Mouse (Mus musculus) heart, embryonic 16.5 days (tissue): Measurements from ENCODE around the gene Shisa7. TPM values are rescaled to one million over a fixed set of nuclear protein-coding genes. Genes with fewer than 3 reads are reported as not detected.
"Not testable (repeated sequence)": the region's sequence is repeated elsewhere in the genome, so short reads cannot be mapped to it uniquely, and the experiment has no call there.

Experiments used
- ATAC-seq: fragments of 200-750 bp; cut with Nextera tagmentation; replicated peaks from 2 replicates; pipeline ENCODE4 v1.8.0; 2017; ENCODE audit warnings: moderate number of reproducible peaks; ENCODE audit not compliant: insufficient read depth, low FRiP score; ENCODE audit errors: extremely low read depth
- H3K27ac ChIP-seq: fragments of 300-500 bp; sonication (generic); 2 replicates; pipeline ENCODE4 v1.5.1; 2014; ENCODE audit warnings: mild to moderate bottlenecking, low read length, control low read depth, moderate library complexity
- H3K27me3 ChIP-seq: fragments of 300-500 bp; sonication (generic); 2 replicates; pipeline ENCODE4 v1.6.1; 2014; ENCODE audit warnings: low read length, mixed read lengths; ENCODE audit not compliant: control insufficient read depth, insufficient read depth
- H3K36me3 ChIP-seq: fragments of 300-500 bp; sonication (generic); 2 replicates; pipeline ENCODE4 v1.6.1; 2014; ENCODE audit not compliant: control insufficient read depth, insufficient read depth
- H3K4me1 ChIP-seq: fragments of 300-500 bp; sonication (generic); 2 replicates; pipeline ENCODE4 v1.6.1; 2014; ENCODE audit warnings: low read length, mixed read lengths; ENCODE audit not compliant: control insufficient read depth, insufficient read depth
- H3K4me2 ChIP-seq: fragments of 300-500 bp; sonication (generic); 2 replicates; pipeline ENCODE4 v1.6.1; 2014; ENCODE audit warnings: low read depth, mild to moderate bottlenecking, control low read depth, low read length
- H3K4me3 ChIP-seq: fragments of 300-500 bp; sonication (generic); 2 replicates; pipeline ENCODE4 v1.5.1; 2014; ENCODE audit warnings: mild to moderate bottlenecking, control low read depth, low read length
- H3K9ac ChIP-seq: fragments of 300-500 bp; sonication (generic); 2 replicates; pipeline ENCODE4 v1.6.1; 2014; ENCODE audit warnings: low read length, control low read depth
- H3K9me3 ChIP-seq: fragments of 300-500 bp; sonication (generic); replicated peaks from 2 replicates; pipeline ENCODE4 v1.6.1; 2016; ENCODE audit warnings: low read length; ENCODE audit not compliant: control insufficient read depth
- WGBS: fragments of 180-500 bp; shearing (Covaris S2); extraction: QIAGEN DNeasy Blood & Tissue Kit; methylation state at CpG from one replicate; pipeline ENCODE4 v1.1.7; 2014; 5-methylcytosine and 5-hydroxymethylcytosine counted together
- polyA plus RNA-seq: library from polyadenylated mRNA; unstranded; fragments of >200 nt; fragmentation: Nextera tagmentation; extraction: Ambion mirVana; gene quantifications from 2 replicates; pipeline ENCODE4 v1.2.1, GENCODE M21; 2015

Gene Shisa7
- polyA plus RNA-seq, 1 experiment from 2014 or later = 0.05 TPM

DNA sequence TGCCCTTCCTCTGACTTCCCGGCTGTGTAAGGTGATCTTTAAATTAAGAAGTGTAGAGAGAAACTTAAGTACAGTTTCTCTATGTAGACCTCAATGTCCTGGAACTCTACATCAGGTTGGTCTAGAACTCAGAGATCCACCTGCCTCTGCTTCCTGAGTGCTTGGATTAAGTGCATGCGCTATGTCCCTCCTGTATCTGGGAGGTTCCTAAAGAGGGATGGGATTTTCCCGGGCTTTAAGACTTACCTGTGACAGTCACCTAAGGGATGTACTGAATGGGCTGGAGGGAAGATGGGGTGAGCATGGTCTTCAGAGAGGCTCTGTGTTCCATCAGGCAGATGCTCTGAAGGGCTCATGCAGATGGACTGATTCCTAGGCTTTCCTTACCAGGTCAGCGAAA is 50.8 kb downstream of the Shisa7 start:
- Histone ChIP-seq H3K36me3 (peaks cover 33% of the 10 kb centered on the region), H3K27ac (no peak overlapping the region), H3K4me1 (peaks cover 12% of the 10 kb centered on the region), H3K9me3 (no peaks in the 10 kb centered on the region), H3K4me2 (peak overlapping the region; percentile 69), H3K4me3 (peak overlapping the region; percentile 97), H3K9ac (peak overlapping the region; percentile 99), H3K27me3 (no peaks in the 10 kb centered on the region)
- 28% methylated on average over 4 of the region's 4 CpGs for WGBS
- no peak for ATAC-seq

DNA sequence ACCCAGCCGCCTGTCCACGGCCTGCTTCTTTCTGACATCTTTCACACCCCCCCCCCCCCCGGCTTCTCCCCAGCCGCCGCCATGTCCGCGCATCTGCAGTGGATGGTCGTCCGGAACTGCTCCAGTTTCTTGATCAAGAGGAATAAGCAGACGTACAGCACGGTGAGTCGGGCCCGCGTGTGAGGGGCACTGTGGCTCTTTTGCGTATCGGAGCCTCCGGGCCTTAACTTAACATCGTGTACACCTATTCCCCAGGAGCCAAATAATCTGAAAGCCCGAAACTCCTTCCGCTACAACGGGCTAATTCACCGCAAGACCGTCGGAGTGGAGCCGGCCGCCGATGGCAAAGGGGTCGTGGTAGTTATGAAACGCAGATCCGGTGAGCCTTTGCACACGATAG is 51.2 kb downstream of the Shisa7 start:
- peak; percentile 3; the same call in 1 of the 2 replicates for ATAC-seq
- not testable (repeated sequence) for H3K9me3 ChIP-seq
- WGBS = under 1% methylated on average over 31 of the region's 31 CpGs

DNA sequence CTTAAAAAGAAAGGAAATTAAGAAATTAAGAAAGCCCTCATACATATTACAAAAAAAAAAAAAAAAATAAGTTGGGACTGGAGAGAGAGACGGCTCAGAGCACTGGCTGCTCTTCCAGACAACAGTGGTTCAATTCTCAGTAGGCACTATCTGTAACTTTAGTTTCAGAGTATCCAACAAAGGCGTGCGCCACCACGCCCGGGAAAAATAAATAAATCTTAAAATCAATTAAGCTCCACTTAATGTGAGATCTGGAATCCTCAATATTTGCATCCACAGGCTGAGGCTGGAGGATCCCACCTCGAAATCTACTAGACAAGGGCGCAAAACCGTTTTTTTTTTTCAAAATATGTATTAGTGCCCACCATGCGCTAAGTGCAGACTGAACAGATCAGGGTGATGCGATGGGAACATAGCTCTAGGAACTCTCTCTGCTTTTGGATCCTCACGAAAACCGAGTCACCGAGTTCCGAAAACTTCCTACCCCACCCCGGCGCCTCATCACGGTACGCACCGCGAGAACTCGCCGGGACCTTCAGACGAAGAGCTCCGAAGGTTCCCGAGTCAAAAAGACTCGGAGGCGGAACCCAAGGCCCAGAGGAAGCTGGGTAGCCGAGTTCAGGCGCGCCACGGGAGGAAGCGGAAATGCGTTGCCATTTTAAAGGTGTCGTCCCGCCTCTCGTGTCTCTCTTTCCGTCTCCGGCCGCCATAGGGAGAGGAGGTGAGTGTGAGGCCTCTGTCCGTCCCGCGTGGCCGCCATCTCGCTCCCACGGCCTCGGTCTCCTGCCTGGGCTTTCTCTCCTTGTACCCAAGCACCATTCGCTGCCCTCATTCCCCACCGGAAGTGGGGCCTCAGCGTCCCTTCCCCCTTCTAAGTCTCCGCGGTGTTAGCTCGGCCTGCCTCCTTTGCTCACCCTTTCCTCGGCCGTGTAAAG is 52.0 kb downstream of the Shisa7 start, which contains the start of gene Rpl28:
Rpl28 (plus strand) TSS at position 597 of the 935 bp plus-strand sequence.
- under 1% methylated on average over 54 of the region's 54 CpGs for WGBS
- Histone ChIP-seq H3K36me3 (peaks cover 32% of the 10 kb centered on the region), H3K9me3 (no peaks in the 10 kb centered on the region), H3K27me3 (no peaks in the 10 kb centered on the region), H3K4me2 (peak within 1 kb of the TSS; percentile 69), H3K4me3 (peak within 1 kb of the TSS; percentile 97), H3K9ac (peak within 1 kb of the TSS; percentile 99), H3K4me1 (peaks cover 18% of the 10 kb centered on the region), H3K27ac (peak within 1 kb of the TSS; percentile 96)
- peak; percentile 91 for ATAC-seq

More for the DNA sequence above, 51.2 kb downstream of the Shisa7 start:
- Histone ChIP-seq H3K4me1 (peaks cover 17% of the 10 kb centered on the region), H3K4me3 (peak overlapping the region; percentile 97), H3K4me2 (peak overlapping the region; percentile 69), H3K9ac (peak overlapping the region; percentile 99), H3K36me3 (peaks cover 33% of the 10 kb centered on the region), H3K27ac (peak overlapping the region; percentile 88)
- not testable (repeated sequence) for H3K27me3 ChIP-seq

DNA sequence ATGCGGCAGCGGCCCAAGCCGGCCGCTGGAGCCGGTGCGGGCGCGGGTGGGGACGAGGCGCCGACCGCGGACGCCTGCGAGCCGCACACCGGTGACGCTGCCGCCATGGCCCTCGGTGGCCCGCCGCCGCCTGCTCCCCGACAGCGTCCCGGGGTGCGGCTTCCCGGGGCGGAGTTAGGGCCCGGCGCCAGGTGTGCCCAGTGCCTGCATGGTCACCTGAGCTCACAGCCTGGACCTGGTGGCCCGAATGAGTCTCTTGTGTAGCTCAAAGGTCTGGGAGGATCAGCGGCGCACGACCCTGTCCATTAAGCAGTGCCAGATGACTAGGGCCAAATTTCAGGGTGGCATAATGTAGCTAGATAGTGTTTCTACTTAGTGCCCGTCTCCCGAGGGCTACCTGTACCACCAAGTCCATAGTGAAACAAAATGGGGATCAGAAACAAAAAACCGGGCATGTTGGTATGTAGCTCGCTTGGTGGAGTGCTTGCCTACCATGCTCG is 55.0 kb downstream of the Shisa7 start, which contains the start of gene Tmem238:
Tmem238 (minus strand) TSS at position 221 of the 500 bp plus-strand sequence.
- no peak; the same call in 1 of the 2 replicates for ATAC-seq
- Histone ChIP-seq H3K9me3 (no peaks in the 10 kb centered on the region), H3K9ac (peak within 1 kb of the TSS; percentile 88), H3K27ac (peak within 1 kb of the TSS; percentile 62), H3K36me3 (peaks cover 5% of the 10 kb centered on the region), H3K4me2 (peak within 1 kb of the TSS; percentile 98), H3K4me1 (peaks cover 18% of the 10 kb centered on the region), H3K27me3 (no peaks in the 10 kb centered on the region), H3K4me3 (peak within 1 kb of the TSS; percentile 71)
- 10% methylated on average over 40 of the region's 40 CpGs for WGBS

DNA sequence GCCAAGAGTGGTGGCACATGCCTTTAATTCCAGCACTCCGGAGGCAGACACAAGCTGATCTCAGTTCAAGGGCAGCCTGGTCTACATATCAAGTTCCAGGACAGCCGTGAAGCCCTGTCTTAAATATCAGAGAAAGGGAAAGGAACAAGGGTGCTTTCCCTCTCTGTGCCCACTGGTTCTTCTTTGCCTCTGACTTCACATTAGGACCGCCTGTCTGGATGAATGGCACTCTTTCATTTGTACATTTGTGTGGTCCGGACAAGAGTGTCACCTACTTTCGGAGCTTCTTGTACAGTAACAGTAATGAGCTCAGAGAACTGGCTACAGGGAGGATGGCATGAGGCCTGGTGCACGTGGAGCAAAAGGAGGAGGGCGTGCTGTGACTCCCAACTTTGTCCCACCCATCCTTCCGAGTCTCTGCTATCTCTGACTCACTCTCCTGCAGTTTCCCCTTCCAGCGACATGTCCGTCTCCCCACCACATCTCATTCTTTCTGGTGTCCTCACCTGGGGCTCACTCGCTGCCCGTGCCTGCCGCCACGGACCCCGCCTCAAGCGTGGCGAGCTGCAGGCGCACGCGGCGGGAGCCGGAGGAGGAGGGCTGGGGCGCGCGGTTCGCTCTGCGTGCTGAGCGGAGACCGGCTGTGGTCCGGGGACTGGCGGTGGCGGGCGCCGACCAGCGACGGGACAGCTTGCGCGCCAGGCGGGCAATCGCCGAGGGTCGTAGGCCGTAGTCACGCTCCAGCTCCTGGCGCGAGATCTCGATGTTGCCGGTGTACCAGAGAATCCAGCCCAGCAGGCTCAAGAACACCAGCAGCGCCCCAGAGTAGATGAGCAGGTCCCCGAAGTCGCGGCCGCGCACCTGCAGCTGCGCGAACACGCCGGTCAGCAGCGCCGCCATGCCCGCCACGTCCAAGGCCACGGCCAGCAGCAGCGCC is 55.7 kb downstream of the Shisa7 start:
- Histone ChIP-seq H3K27ac (peak overlapping the region; percentile 62), H3K9ac (peak overlapping the region; percentile 88), H3K9me3 (no peaks in the 10 kb centered on the region), H3K4me2 (peak overlapping the region; percentile 98), H3K4me3 (peak overlapping the region; percentile 71), H3K36me3 (no peaks in the 10 kb centered on the region), H3K4me1 (peaks cover 11% of the 10 kb centered on the region), H3K27me3 (no peaks in the 10 kb centered on the region)
- peak; percentile 43; the same call in 1 of the 2 replicates for ATAC-seq
- 2% methylated on average over 64 of the region's 64 CpGs for WGBS

DNA sequence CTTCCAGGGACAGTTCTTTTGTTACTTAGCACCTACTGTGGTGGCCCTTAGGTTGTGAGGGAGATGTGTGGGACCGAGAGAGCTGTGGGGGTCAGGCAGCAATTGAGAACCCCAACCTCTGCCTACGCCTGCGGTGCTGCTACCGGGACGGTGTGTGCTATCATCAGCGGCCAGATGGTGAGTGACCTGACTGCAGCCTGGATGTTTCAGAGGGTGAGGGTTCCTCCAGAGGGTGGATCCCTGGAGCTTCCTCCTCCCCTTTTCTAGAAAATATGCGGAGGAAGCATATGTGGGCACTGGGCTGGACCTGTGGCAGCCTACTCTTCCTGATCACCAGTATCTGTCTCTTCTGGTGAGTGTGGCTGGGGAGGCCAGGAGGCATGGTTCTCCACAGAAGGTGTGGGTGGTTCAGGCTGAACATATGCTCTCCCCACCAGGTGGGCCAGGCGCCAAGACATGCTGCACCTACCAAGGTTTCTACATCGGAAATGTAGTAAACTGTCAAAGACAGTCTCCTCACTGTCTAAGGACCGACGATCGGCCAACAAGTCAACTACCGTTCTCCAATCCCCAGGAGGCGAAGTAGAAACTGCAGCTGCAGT is 60.7 kb downstream of the Shisa7 start:
- Histone ChIP-seq H3K27me3 (peaks cover 10% of the 10 kb centered on the region), H3K36me3 (no peaks in the 10 kb centered on the region), H3K4me3 (no peak overlapping the region), H3K27ac (no peak overlapping the region), H3K9ac (no peak overlapping the region), H3K4me1 (peaks cover 6% of the 10 kb centered on the region), H3K9me3 (no peaks in the 10 kb centered on the region), H3K4me2 (no peak overlapping the region)
- WGBS = 57% methylated on average over 14 of the region's 14 CpGs
- ATAC-seq = no peak

DNA sequence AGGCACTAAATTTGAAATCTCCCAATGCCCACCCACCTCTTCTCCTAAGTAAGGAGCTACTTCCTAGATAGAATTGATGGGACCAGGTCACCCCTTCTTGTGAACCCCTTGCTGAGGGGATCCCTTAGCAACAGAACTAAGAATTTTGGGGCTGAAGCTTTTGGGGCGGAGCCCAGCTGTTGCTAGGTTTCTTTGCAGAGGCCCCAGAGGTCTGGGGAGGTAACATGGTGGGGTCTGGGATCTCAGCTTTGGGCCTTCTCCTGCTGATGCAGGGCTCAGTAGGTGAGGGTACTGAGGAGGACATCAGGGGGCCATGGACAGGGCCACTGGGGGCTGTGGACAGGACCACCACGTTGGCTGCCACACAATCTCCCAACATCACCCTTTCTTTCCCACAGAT is 61.7 kb downstream of the Shisa7 start, which contains the start of the genes Il11 and Tmem190:
Il11 (minus strand) TSS at position 101 of the 400 bp plus-strand sequence.
Tmem190 (plus strand) TSS at position 179 of the 400 bp plus-strand sequence.
- Histone ChIP-seq H3K27me3 (peaks cover 20% of the 10 kb centered on the region), H3K4me2 (no peak within 1 kb of the TSS), H3K9ac (no peak within 1 kb of the TSS), H3K9me3 (no peaks in the 10 kb centered on the region), H3K27ac (no peak within 1 kb of the TSS), H3K4me1 (no peaks in the 10 kb centered on the region), H3K36me3 (no peaks in the 10 kb centered on the region), H3K4me3 (no peak within 1 kb of the TSS)
- ATAC-seq = no peak
- 74% methylated on average over 2 of the region's 2 CpGs for WGBS

DNA sequence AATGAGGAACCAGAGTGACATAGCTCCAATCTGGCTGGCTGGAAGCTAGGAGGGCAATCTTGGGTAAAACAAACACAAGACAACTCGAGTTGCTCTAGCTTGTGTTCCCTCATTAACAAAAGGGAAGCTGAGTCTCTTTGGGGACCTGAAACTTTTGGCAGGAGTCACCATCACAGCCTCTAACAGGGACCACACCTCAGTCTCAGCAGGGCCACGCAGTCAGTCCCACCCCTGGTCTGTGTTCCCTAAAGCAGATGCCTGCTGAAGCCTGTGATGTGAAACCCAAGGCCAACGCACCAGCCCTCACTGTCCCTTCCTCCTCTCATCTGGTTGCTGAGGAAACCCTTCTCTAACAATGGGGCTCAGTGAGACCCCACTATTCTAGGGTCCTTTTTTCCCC is 62.4 kb downstream of the Shisa7 start:
- peaks cover under 1% of the 10 kb centered on the region; the same call in 1 of the 2 replicates for H3K4me1 ChIP-seq
- no peak overlapping the region for H3K4me3 ChIP-seq
- no peak overlapping the region for H3K27ac ChIP-seq
- no peak overlapping the region for H3K4me2 ChIP-seq
- H3K27me3 ChIP-seq = peaks cover 27% of the 10 kb centered on the region
- ATAC-seq = no peak
- no peaks in the 10 kb centered on the region for H3K36me3 ChIP-seq
- H3K9ac ChIP-seq = no peak overlapping the region
- 37% methylated on average over 3 of the region's 3 CpGs for WGBS
- no peaks in the 10 kb centered on the region for H3K9me3 ChIP-seq
